Mouse (Mus musculus) limb, embryonic 11.5 days (tissue): Measurements from ENCODE around the gene Frem1. TPM values are rescaled to one million over a fixed set of nuclear protein-coding genes. Genes with fewer than 3 reads are reported as not detected.

Experiments
- ATAC-seq: fragments of 200-750 bp; cut with Nextera tagmentation; 2 replicates; pipeline ENCODE4 v1.8.0; 2017; ENCODE audit warnings: low read depth; ENCODE audit not compliant: insufficient number of reproducible peaks, low FRiP score, low TSS enrichment
- DNase-seq: peaks from one replicate; pipeline ENCODE4 v3.0.0-alpha.2; 2015; ENCODE audit warnings: low spot score
- H3K27ac ChIP-seq: fragments of 300-500 bp; sonication (generic); replicated peaks from 2 replicates; pipeline ENCODE4 v1.5.1; 2014; ENCODE audit warnings: low read depth, mild to moderate bottlenecking, low read length
- H3K27me3 ChIP-seq: fragments of 300-500 bp; sonication (generic); 2 replicates; pipeline ENCODE4 v1.6.1; 2014; ENCODE audit warnings: mild to moderate bottlenecking, low read length, mixed read lengths; ENCODE audit not compliant: control insufficient read depth, insufficient read depth
- H3K36me3 ChIP-seq: fragments of 300-500 bp; sonication (generic); 2 replicates; pipeline ENCODE4 v1.6.1; 2014; ENCODE audit warnings: mild to moderate bottlenecking, low read length, moderate library complexity, mixed read lengths; ENCODE audit not compliant: control insufficient read depth, insufficient read depth
- H3K4me1 ChIP-seq: fragments of 300-500 bp; sonication (generic); 2 replicates; pipeline ENCODE4 v1.6.1; 2014; ENCODE audit warnings: low read length, mixed read lengths; ENCODE audit not compliant: control insufficient read depth, insufficient read depth
- H3K4me2 ChIP-seq: fragments of 300-500 bp; sonication (generic); 2 replicates; pipeline ENCODE4 v1.6.1; 2014; ENCODE audit warnings: low read depth, mild to moderate bottlenecking, moderate library complexity; ENCODE audit not compliant: severe bottlenecking
- H3K4me3 ChIP-seq: fragments of 300-500 bp; sonication (generic); 2 replicates; pipeline ENCODE4 v1.5.1; 2014; ENCODE audit warnings: low read depth, low read length
- H3K9ac ChIP-seq: fragments of 300-500 bp; sonication (generic); 2 replicates; pipeline ENCODE4 v1.6.1; 2014; ENCODE audit warnings: mild to moderate bottlenecking, low read length
- H3K9me3 ChIP-seq: fragments of 300-500 bp; sonication (generic); 2 replicates; pipeline ENCODE4 v1.6.1; 2016; ENCODE audit warnings: low read length; ENCODE audit not compliant: control insufficient read depth
- WGBS: fragments of 180-500 bp; shearing (Covaris S2); extraction: QIAGEN DNeasy Blood & Tissue Kit; methylation state at CpG from one replicate; pipeline ENCODE4 v1.1.7; 2014; 5-methylcytosine and 5-hydroxymethylcytosine counted together
- polyA plus RNA-seq: library from polyadenylated mRNA; unstranded; fragments of >200 nt; fragmentation: Nextera tagmentation; extraction: Ambion mirVana; gene quantifications from 2 replicates; pipeline ENCODE4 v1.2.1, GENCODE M21; 2014

Frem1 gene
- polyA plus RNA-seq, 1 experiment from 2014 or later: 15.1 TPM

DNA sequence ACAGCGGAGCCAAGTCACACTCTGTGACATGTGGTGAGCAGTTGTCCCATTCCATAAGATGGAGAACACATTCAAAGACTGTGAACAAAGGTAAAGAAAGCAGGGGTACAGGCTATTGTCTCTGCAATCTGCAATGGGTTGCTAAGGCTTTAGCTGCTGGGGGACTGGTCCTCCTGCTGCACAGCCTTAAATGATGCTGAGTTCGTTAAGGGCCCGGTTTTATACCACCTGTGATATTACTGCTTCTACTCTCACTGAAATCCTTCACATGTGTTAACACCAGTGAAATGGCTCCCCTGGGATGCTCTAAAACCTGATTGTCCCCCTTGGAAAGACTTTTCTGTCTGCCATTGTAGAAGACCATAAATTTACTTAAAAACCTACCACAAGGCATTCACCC lies 6.1 kb downstream of the Frem1 start:
- H3K4me2 ChIP-seq: no peak overlapping the region
- WGBS: 38% methylated on average over 3 of the region's 3 CpGs
- H3K4me1 ChIP-seq: peaks cover 39% of the 10 kb centered on the region
- H3K36me3 ChIP-seq: no peaks in the 10 kb centered on the region
- H3K4me3 ChIP-seq: no peak overlapping the region
- H3K27ac ChIP-seq: 0 out of 2 replicates have a peak overlapping the region, but pooled peaks have one; percentile 4
- H3K9me3 ChIP-seq: no peaks in the 10 kb centered on the region
- H3K9ac ChIP-seq: no peak overlapping the region
- peak; percentile 50 for DNase-seq
- H3K27me3 ChIP-seq: no peaks in the 10 kb centered on the region
- ATAC-seq: no peak

DNA sequence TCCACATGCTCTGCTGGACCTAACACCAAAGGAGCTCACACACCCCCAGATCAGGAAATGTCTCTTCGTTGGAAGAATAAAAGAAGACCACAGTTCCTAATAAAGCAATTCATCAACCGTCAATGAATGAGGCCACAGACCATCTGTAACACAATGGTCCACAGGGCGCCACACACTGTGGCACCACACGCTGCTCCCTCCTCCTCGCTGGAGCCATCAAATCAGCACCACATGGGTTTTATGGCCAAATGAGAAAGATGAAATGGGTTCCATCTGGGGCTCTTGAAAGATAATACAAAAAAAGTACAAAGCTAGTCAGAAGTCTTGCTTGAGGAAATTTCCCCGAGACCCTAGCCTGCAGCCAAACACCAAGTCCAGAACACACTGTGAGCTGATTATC lies 6.9 kb downstream of the Frem1 start:
- Histone ChIP-seq H3K9ac (no peak overlapping the region), H3K27me3 (no peaks in the 10 kb centered on the region), H3K4me1 (peaks cover 42% of the 10 kb centered on the region), H3K4me3 (no peak overlapping the region), H3K9me3 (no peaks in the 10 kb centered on the region), H3K27ac (0 out of 2 replicates have a peak overlapping the region, but pooled peaks have one; percentile 4), H3K36me3 (no peaks in the 10 kb centered on the region), H3K4me2 (no peak overlapping the region)
- peak; percentile 53 for DNase-seq
- ATAC-seq: no peak
- 8% methylated on average over 6 of the region's 6 CpGs for WGBS

DNA sequence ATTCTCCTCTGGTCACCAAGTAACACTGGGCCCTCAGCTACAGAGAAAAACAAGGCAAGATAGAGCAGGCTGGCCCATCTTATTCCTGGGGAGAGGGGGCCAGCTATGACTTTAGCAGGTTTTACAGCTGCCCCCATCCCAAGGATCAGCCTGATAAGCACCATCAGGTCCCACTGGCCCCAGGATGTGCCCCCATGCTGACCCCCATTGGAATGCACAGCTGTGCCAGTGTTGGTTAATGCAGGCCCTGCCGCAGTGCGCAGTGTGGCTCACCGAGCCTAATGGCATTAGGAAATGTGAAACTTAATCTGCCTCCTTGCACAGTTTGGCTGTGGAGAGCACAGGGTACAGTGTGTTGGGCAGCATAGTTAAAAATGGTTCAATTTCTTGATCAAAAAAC lies 11.4 kb downstream of the Frem1 start:
- Histone ChIP-seq H3K27ac (no peak overlapping the region), H3K4me3 (no peak overlapping the region), H3K9me3 (no peaks in the 10 kb centered on the region), H3K27me3 (no peaks in the 10 kb centered on the region), H3K36me3 (no peaks in the 10 kb centered on the region), H3K4me1 (peaks cover 10% of the 10 kb centered on the region), H3K9ac (no peak overlapping the region), H3K4me2 (no peak overlapping the region)
- 25% methylated on average over 3 of the region's 3 CpGs for WGBS
- DNase-seq (peak; percentile 66), ATAC-seq (peak; percentile 79)

DNA sequence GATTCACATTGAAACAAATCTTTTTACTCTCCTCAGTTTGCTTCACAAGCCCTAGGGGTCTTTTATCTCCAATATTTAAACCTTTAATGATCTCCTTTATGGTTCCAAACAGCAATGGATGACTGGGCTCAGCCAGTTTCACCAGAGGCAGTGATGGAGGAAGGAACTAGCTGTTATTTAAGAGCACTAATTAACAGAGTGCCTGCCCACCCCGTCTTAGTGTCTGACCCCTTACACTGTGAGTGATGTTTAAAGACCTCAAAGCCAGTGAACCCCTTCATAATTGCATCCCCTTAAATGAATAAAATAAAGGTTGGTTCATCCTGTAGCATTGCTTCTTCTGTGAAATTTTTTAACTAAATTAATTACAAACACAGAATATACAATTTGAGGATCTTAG lies 19.4 kb downstream of the Frem1 start:
- no peak overlapping the region for H3K4me2 ChIP-seq
- 0% methylated on average over 1 of the region's 1 CpGs for WGBS
- DNase-seq: no peak
- ATAC-seq: no peak; the same call in 1 of the 2 replicates
- H3K4me3 ChIP-seq: no peak overlapping the region
- no peaks in the 10 kb centered on the region for H3K9me3 ChIP-seq
- H3K4me1 ChIP-seq: peaks cover 3% of the 10 kb centered on the region
- H3K9ac ChIP-seq: no peak overlapping the region
- H3K27me3 ChIP-seq: no peaks in the 10 kb centered on the region
- no peak overlapping the region for H3K27ac ChIP-seq
- H3K36me3 ChIP-seq: no peaks in the 10 kb centered on the region

DNA sequence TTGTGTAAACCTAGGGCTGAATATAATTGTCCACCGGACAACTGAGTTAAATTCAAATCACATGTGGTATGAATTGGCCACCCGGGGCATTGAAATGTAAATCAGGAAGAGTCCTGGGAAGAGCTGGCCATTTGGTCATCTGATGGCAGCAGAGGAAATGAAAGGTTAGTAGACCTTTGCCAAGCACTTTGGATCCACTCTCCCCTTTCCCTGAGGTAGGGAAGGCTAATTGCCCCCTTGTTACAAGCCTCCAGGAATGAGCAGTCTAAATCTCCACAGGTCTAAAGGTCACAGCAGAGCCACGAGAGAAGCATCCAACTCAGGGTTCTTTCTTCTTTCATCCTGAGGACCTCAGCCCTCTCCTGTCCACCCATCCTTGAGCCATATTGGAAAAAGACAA lies 20.5 kb downstream of the Frem1 start:
- ATAC-seq (no peak), DNase-seq (no peak)
- Histone ChIP-seq H3K4me2 (no peak overlapping the region), H3K9ac (no peak overlapping the region), H3K9me3 (no peaks in the 10 kb centered on the region), H3K4me1 (peaks cover 3% of the 10 kb centered on the region), H3K27me3 (no peaks in the 10 kb centered on the region), H3K4me3 (no peak overlapping the region), H3K36me3 (no peaks in the 10 kb centered on the region), H3K27ac (0 out of 2 replicates have a peak overlapping the region, but pooled peaks have one; percentile 21)
- 3% methylated on average over 3 of the region's 3 CpGs for WGBS

DNA sequence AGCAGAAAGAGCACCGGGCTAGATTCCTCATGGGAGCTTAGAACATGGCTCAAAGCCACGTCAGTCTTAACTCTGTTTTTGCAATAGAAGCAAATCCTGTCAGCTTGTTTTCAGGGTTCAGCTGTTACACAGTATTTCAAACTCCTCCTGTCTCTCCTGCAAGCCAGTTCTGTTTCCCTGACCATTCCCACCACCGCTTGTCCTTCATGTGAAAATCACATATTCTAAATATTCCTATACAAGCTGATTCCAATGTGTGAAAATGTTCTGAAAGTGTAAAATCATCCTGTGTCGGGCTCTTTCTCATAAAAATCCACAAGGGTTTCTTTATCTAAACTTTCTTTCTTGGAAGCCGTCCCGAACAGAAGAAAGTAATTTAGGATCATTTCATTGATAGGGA lies 22.0 kb downstream of the Frem1 start:
- ATAC-seq (no peak), DNase-seq (no peak)
- H3K9ac ChIP-seq: no peak overlapping the region
- WGBS: 86% methylated on average over 6 of the region's 6 CpGs
- peaks cover 3% of the 10 kb centered on the region for H3K4me1 ChIP-seq
- H3K27ac ChIP-seq: no peak overlapping the region
- no peaks in the 10 kb centered on the region for H3K36me3 ChIP-seq
- H3K9me3 ChIP-seq: no peaks in the 10 kb centered on the region
- no peak overlapping the region for H3K4me3 ChIP-seq
- no peaks in the 10 kb centered on the region for H3K27me3 ChIP-seq
- H3K4me2 ChIP-seq: no peak overlapping the region

DNA sequence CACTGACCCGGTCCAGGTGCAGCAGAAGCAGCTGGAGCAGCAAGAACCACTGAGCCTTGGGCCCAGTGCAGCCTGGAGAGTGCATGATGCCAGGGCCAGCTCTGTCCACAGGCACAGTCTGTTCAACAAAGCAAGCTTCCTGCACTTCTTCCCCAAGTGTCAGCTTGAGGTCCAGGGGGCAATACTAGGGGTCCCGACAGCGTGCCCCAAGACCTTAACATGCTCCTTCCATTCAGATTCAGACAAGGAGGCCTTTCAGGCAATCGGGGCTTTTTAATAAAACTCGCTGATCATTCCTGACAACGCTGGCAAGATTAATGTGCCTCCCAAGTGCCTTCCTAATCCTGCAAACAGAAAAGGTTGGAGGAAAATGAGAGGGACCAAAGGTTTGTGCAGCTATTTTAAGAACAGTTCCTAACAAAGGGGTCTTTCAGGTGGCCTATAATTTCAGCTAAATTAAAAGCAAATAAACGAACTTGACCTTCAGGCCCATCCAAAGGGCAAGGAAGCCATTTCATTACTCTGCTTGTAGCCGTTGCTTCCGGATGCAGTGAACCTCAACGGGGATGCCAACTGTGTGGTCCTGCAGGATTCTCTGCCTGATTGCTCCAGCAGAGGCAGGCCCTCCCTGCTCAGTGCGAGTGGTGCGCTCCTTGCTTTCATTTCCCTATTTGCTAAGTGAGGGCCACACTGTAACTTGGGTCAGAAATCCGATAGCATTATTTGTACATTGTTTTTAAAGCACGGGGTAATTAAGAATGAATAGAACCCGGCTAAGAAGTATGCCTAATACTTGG lies 31.2 kb downstream of the Frem1 start:
- H3K27ac ChIP-seq: peak overlapping the region; percentile 80
- no peak overlapping the region for H3K9ac ChIP-seq
- peak; percentile 76 for DNase-seq
- 19% methylated on average over 15 of the region's 15 CpGs for WGBS
- H3K27me3 ChIP-seq: no peaks in the 10 kb centered on the region
- no peaks in the 10 kb centered on the region for H3K9me3 ChIP-seq
- H3K4me1 ChIP-seq: peaks cover 23% of the 10 kb centered on the region
- no peaks in the 10 kb centered on the region for H3K36me3 ChIP-seq
- peak; percentile 78 for ATAC-seq
- no peak overlapping the region for H3K4me3 ChIP-seq
- peak overlapping the region; percentile 3; the same call in 1 of the 2 replicates for H3K4me2 ChIP-seq

DNA sequence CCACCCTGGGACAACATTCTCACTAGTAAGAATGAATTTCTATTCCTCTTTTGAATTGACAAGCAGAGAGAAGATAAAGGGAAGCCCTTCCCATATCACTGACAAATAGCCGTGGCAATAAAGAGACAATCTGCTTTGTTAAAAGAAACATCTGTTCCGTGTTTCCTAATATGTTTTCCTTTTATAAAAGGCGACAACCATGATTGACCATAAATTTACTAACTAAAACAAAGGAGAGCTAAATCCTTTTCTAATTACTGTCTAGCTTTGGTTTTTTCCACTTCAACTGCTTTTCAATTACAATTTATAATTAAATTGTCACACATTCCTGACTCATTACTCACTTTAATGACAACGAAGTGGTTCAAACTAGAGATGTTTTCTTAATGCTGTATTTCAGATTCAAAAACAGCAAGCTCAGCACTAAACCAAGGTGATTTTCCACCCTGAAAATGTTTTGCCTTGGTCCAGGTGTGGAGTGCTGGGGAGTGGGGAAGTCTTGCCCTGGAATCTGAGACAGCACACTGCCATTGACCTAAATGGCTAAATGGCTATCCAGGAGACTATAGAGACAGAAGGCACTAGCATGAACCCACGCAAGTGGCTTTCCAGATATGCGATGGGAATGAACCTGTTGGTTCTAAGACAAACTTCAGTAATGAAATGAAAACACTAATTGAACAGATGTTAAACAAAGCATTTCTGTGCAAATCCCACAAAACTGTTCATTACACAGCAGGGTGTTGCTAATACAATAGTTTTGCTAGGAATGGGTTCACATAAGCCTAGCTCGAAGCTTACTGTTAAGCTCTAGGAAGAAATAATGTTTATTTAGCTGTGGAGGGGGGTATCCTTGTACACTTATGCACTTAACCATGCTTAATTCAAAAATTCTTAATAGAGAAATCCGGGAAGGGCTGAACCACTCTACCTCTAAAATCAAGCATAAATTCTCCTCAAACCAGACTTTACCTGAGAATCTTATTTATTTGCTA lies 33.7 kb downstream of the Frem1 start:
- Histone ChIP-seq H3K4me3 (no peak overlapping the region), H3K36me3 (no peaks in the 10 kb centered on the region), H3K4me2 (no peak overlapping the region), H3K9ac (no peak overlapping the region), H3K9me3 (no peaks in the 10 kb centered on the region), H3K27ac (no peak overlapping the region), H3K4me1 (peaks cover 19% of the 10 kb centered on the region), H3K27me3 (no peaks in the 10 kb centered on the region)
- ATAC-seq (no peak), DNase-seq (no peak)
- 43% methylated on average over 8 of the region's 8 CpGs for WGBS
